Mouse (Mus musculus) bone marrow macrophage, adult 2 months (primary cell): ENCODE results near the gene Ube2h. TPM values are rescaled to one million over a fixed set of nuclear protein-coding genes. Genes with fewer than 3 reads are reported as not detected.

Source experiments
- H3K27ac ChIP-seq: 2 replicates; pipeline ENCODE4 v1.5.1; 2012; ENCODE audit warnings: low read depth, low read length; ENCODE audit not compliant: insufficient read depth
- H3K4me1 ChIP-seq: 2 replicates; pipeline ENCODE4 v1.6.1; 2012; ENCODE audit warnings: low read length; ENCODE audit not compliant: control insufficient read depth, insufficient read depth
- H3K4me3 ChIP-seq: 2 replicates; pipeline ENCODE4 v1.5.1; 2012; ENCODE audit warnings: mild to moderate bottlenecking, low read length, moderate library complexity; ENCODE audit not compliant: insufficient read depth
- CTCF ChIP-seq: IDR thresholded peaks from 2 replicates; pipeline ENCODE4 v1.5.1; 2012; ENCODE audit warnings: low read depth, mild to moderate bottlenecking, low read length, moderate library complexity
- POLR2A ChIP-seq: IDR thresholded peaks from 2 replicates; pipeline ENCODE4 v1.6.1; 2012; ENCODE audit warnings: mild to moderate bottlenecking, low read depth, low read length, borderline replicate concordance
- polyA plus RNA-seq: library from polyadenylated mRNA; stranded (reverse); fragments of >200 nt; gene quantifications from 2 replicates; pipeline ENCODE4 v1.2.4, GENCODE M21; 2012; ENCODE audit not compliant: missing spikeins, insufficient read depth, insufficient read length

Ube2h gene
- polyA plus RNA-seq, 1 experiment, result 39.4 TPM

GRCm38 (mm10) chr6:30177305-30177704 is 127.0 kb downstream of the Ube2h start:
- Histone ChIP-seq H3K4me1 (0 out of 2 replicates have a peak, but pooled peaks cover 8% of the 10 kb centered on the region), H3K27ac (no peak overlapping the region), H3K4me3 (no peak overlapping the region)
- TF ChIP-seq POLR2A (no peak), CTCF (no peak)

DNA sequence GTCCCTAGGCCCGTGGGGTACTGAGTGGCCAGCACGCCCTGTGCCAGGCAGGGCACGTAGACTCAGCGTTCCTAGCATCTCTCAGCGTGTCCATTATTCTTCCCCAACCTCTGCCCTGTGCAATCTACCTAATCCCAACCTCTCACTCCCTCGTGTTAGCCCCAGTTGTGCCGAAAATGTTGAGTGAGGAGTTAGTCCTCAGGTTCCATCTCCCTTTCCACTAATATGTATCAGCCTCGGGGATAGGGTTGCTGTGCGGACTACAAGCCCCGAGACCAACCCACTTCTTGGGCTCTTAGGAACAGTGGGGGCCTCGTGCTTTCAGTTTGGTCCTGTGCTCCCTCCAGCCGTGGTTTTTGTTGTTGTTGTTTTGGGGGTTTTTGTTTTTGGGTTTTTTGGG is 127.8 kb downstream of the Ube2h start:
- no peak for TF ChIP-seq POLR2A
- TF ChIP-seq CTCF, result no peak
- no peak overlapping the region for H3K27ac ChIP-seq
- peak overlapping the region; percentile 31; the same call in 1 of the 2 replicates for H3K4me3 ChIP-seq
- 0 out of 2 replicates have a peak, but pooled peaks cover 8% of the 10 kb centered on the region for H3K4me1 ChIP-seq

DNA sequence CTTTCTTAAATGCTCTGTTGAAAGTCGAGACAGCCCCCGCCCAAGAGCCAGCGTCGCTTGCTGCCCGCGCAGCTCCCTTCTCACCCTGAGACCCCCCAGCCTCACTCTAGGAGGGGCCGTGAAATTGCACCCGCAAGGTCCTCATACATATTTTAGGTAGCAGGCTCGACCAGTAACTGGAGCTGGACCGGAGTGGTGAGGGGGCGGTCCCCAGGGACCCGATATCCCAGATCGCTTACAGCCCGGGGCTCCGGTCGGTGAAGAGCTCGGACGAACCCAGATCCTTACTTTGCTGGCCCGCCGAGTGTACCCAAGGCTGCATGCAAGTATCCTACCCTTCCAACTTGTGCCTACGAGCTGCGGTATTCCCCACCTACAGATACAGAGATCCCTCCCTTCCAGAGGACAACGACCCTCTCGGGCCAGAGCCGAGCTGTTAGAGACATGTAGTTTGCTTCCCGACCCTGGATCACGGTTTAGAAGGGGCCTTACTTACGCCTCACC is 128.4 kb downstream of the Ube2h start:
- H3K4me1 ChIP-seq, result 0 out of 2 replicates have a peak, but pooled peaks cover 8% of the 10 kb centered on the region
- TF ChIP-seq POLR2A (no peak), CTCF (no peak)
- no peak overlapping the region for H3K27ac ChIP-seq
- peak overlapping the region; percentile 32 for H3K4me3 ChIP-seq

GRCm38 (mm10) chr6:30175225-30175917 is 129.0 kb downstream of the Ube2h start:
- Histone ChIP-seq H3K4me3 (peak overlapping the region; percentile 32), H3K4me1 (0 out of 2 replicates have a peak, but pooled peaks cover 8% of the 10 kb centered on the region), H3K27ac (no peak overlapping the region)
- no peak for TF ChIP-seq POLR2A
- TF ChIP-seq CTCF, result no peak

DNA sequence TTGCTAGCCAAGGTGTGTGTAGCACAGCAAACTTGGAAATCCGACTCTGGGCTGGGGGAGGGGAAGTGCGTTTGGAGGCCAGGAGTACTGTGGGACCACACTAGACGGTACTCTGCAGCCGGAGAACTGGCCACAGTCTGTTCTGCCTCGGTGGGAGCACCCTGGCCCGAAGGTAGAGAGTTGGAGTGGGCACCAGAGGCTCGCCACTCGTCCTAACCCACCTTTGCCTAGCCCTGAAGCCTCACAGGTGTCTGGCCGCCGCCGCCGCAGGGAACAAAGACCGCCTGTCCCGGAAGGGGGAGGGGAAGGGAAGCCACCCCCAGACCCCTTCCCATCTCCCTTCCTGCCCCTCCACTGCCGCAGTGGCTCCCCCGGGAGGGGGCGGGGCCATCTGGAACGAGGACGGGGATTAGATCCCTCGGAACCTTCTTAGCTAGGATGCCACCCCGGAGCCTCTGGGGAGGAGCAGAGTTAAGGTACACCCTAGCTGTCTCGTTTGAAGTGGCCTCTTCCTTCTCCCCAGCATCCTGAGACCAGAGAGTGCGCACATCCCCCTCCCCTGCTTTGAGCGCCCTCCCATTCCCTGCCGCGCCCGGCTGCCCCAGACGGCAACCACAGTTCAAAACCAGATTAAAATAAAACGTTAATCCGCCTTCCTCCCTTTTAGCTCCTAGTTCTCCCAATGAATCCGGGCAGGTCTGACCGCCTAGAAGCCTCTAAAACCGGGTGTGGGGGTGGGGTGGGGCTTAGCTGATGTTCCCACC is 129.7 kb downstream of the Ube2h start:
- Histone ChIP-seq H3K4me1 (0 out of 2 replicates have a peak, but pooled peaks cover 8% of the 10 kb centered on the region), H3K27ac (no peak overlapping the region), H3K4me3 (peak overlapping the region; percentile 21)
- TF ChIP-seq POLR2A (no peak), CTCF (no peak)

- Histone ChIP-seq H3K4me1 (0 out of 2 replicates have a peak, but pooled peaks cover 8% of the 10 kb centered on the region), H3K27ac (no peak overlapping the region), H3K4me3 (peak overlapping the region; percentile 30)
- TF ChIP-seq POLR2A (no peak), CTCF (no peak)
These were observed 130.5 kb downstream of the Ube2h start for GRCm38 (mm10) chr6:30173551-30174460.

- Histone ChIP-seq H3K27ac (no peak overlapping the region), H3K4me3 (peak overlapping the region; percentile 30), H3K4me1 (0 out of 2 replicates have a peak, but pooled peaks cover 8% of the 10 kb centered on the region)
- TF ChIP-seq CTCF, result peak; percentile 66
- no peak for TF ChIP-seq POLR2A
These were observed 131.4 kb downstream of the Ube2h start for GRCm38 (mm10) chr6:30172820-30173550.

DNA sequence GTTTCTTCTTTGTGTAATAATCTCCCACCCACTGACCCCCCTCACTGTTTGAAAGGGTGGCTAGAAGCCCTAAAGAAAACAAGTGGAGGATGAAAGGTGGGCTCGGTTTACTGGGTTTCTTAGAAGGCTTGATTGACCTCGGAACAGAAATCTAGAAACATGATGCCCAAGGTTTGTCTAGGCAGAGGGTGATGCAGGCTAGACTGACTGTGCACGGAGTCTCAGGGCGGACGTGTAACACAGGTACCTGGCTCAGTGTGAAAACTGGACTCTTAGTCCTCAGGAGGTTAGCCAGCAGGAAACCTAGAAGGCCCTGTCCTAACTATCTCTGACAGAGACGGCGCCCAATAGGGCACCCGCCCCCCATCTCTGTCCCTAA is 131.9 kb downstream of the Ube2h start:
- Histone ChIP-seq H3K4me3 (no peak overlapping the region), H3K27ac (no peak overlapping the region), H3K4me1 (0 out of 2 replicates have a peak, but pooled peaks cover 6% of the 10 kb centered on the region)
- TF ChIP-seq POLR2A (no peak), CTCF (no peak)
